Mouse (Mus musculus): ENCODE results near the gene Gm3373. TPM values are rescaled to one million over a fixed set of nuclear protein-coding genes. Genes with fewer than 3 reads are reported as not detected.
"Not testable (repeated sequence)": the region's sequence is repeated elsewhere in the genome, so short reads cannot be mapped to it uniquely, and the experiment has no call there.

Gene Gm3373
- polyA plus RNA-seq (2012; ENCODE audit: insufficient read depth, insufficient read length, missing spikeins): not detected in 2 replicates

DNA sequence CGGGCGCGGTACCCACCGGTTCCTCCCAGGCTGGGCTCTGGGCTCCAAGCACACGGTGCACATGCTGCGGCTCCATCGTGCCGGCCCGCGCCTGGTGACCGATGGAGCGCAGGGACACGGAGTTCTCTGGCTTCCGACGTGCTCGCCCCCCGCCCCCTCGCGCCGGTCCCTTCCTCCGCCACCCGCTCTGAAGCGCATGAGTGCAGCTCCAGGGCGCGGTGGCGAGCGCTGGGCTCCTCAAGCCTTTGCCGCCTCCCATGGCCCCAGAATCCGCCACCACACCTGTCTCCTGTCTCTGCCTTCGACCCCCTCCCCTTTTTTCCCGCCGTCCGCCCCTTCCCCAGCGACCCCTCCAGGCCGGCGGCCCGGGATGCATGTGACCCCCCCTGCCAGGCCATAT, at the start of gene Gm3373:
Gene Gm3373, minus strand, starts transcription at position 101 of the 400 bp plus-strand sequence.
- H3K4me3 ChIP-seq (ENCODE audit: insufficient read depth, low read depth, low read length); H3K4me1 ChIP-seq (ENCODE audit: control insufficient read depth, insufficient read depth, insufficient read length, low read length); H3K27ac ChIP-seq (replicated peaks; ENCODE audit: low read depth, low read length): not testable (repeated sequence)

GRCm38 (mm10) chr14:5687357-5687756, 54.0 kb downstream of the Gm3373 start, which contains the start of gene Gm9603:
Gene Gm9603 (minus strand): TSS chr14:5687457.
- not testable (repeated sequence) for H3K4me3 ChIP-seq (ENCODE audit: insufficient read depth, low read depth, low read length); H3K4me1 ChIP-seq (ENCODE audit: control insufficient read depth, insufficient read depth, insufficient read length, low read length); H3K27ac ChIP-seq (replicated peaks; ENCODE audit: low read depth, low read length)

Other genes with a start within 250 kb of the Gm3373 start
- not detected in 2 replicates for gene Gm3488, start 239.9 kb downstream of the Gm3373 start, polyA plus RNA-seq (2012; ENCODE audit: insufficient read depth, insufficient read length, missing spikeins)
- not detected in 2 replicates for gene Gm3532, start 203.1 kb downstream of the Gm3373 start, polyA plus RNA-seq (2012; ENCODE audit: insufficient read depth, insufficient read length, missing spikeins)
- gene Gm8265, start 108.5 kb downstream of the Gm3373 start, polyA plus RNA-seq (2012; ENCODE audit: insufficient read depth, insufficient read length, missing spikeins): not detected in 2 replicates
- gene Gm9603, start 54.1 kb downstream of the Gm3373 start, polyA plus RNA-seq (2012; ENCODE audit: insufficient read depth, insufficient read length, missing spikeins): not detected in 2 replicates
- gene Gm3383, start 66.4 kb upstream of the Gm3373 start, polyA plus RNA-seq (2012; ENCODE audit: insufficient read depth, insufficient read length, missing spikeins): not detected in 2 replicates
- not detected in 2 replicates for gene Gm3424, start 88.8 kb upstream of the Gm3373 start, polyA plus RNA-seq (2012; ENCODE audit: insufficient read depth, insufficient read length, missing spikeins)
- gene Gm8237, start 138.8 kb upstream of the Gm3373 start, polyA plus RNA-seq (2012; ENCODE audit: insufficient read depth, insufficient read length, missing spikeins): not detected in 2 replicates
- not detected in 2 replicates for gene Gm3248, start 220.2 kb upstream of the Gm3373 start, polyA plus RNA-seq (2012; ENCODE audit: insufficient read depth, insufficient read length, missing spikeins)
- not detected in 2 replicates for gene Gm3453, start 237.6 kb upstream of the Gm3373 start, polyA plus RNA-seq (2012; ENCODE audit: insufficient read depth, insufficient read length, missing spikeins)

All from brown adipose tissue, adult 24 weeks (tissue).